Mouse (Mus musculus): ENCODE data around the gene Isl2.

Isl2 gene

GRCm38 (mm10) chr9:55538377-55538776 is at the start of gene Isl2:
TSS of gene Isl2 (plus strand) at chr9:55538672.
- no peak for DNase-seq (ENCODE audit: low spot score in 2 of 2)

GRCm38 (mm10) chr9:55507922-55508321 is 30.6 kb upstream of the Isl2 start:
- no peak for DNase-seq (ENCODE audit: low spot score in 2 of 2)

- no peak for DNase-seq (ENCODE audit: low spot score in 2 of 2)
Observed at GRCm38 (mm10) chr9:55508701-55509100, 29.8 kb upstream of the Isl2 start.

GRCm38 (mm10) chr9:55509731-55510130 is 28.7 kb upstream of the Isl2 start:
- no peak for DNase-seq (ENCODE audit: low spot score in 2 of 2)

- no peak for DNase-seq (ENCODE audit: low spot score in 2 of 2)
Observed at GRCm38 (mm10) chr9:55510651-55511235, 27.7 kb upstream of the Isl2 start.

- DNase-seq (ENCODE audit: low spot score in 2 of 2) = peak in 1 of 2 experiments; percentile 72
Observed at GRCm38 (mm10) chr9:55511521-55511993, 26.9 kb upstream of the Isl2 start.

GRCm38 (mm10) chr9:55512027-55512543 is 26.4 kb upstream of the Isl2 start, which contains the start of gene Etfa:
TSS of gene Etfa (minus strand) at chr9:55512243.
- peak; percentile 88 to 97 for DNase-seq (ENCODE audit: low spot score in 2 of 2)

GRCm38 (mm10) chr9:55525716-55526115 is 12.8 kb upstream of the Isl2 start:
- peak in 1 of 2 experiments; percentile 45 for DNase-seq (ENCODE audit: low spot score in 2 of 2)

- peak; percentile 23 to 71 for DNase-seq (ENCODE audit: low spot score in 2 of 2)
Observed at GRCm38 (mm10) chr9:55535907-55536306, 2.6 kb upstream of the Isl2 start.

GRCm38 (mm10) chr9:55539006-55539405 is 534 bp downstream of the Isl2 start:
- no peak for DNase-seq (ENCODE audit: low spot score in 2 of 2)

- DNase-seq (ENCODE audit: low spot score in 2 of 2) = no peak
Observed at GRCm38 (mm10) chr9:55539661-55540390, 1.4 kb downstream of the Isl2 start.

GRCm38 (mm10) chr9:55540391-55540770 is 1.9 kb downstream of the Isl2 start:
- no peak for DNase-seq (ENCODE audit: low spot score in 2 of 2)

- DNase-seq (ENCODE audit: low spot score in 2 of 2) = peak; percentile 15 to 61
Observed at GRCm38 (mm10) chr9:55540888-55541287, 2.4 kb downstream of the Isl2 start.

GRCm38 (mm10) chr9:55541681-55542365 is 3.4 kb downstream of the Isl2 start:
- DNase-seq (ENCODE audit: low spot score in 2 of 2) = no peak

GRCm38 (mm10) chr9:55542366-55543325 is 4.2 kb downstream of the Isl2 start:
- DNase-seq (ENCODE audit: low spot score in 2 of 2) = no peak

- no peak for DNase-seq (ENCODE audit: low spot score in 2 of 2)
Observed at GRCm38 (mm10) chr9:55543336-55543702, 4.8 kb downstream of the Isl2 start.

GRCm38 (mm10) chr9:55543703-55544401 is 5.4 kb downstream of the Isl2 start:
- peak; percentile 22 to 33 for DNase-seq (ENCODE audit: low spot score in 2 of 2)

- DNase-seq (ENCODE audit: low spot score in 2 of 2) = peak; percentile 19 to 31
Observed at GRCm38 (mm10) chr9:55544861-55545555, 6.5 kb downstream of the Isl2 start.

GRCm38 (mm10) chr9:55545556-55546175 is 7.2 kb downstream of the Isl2 start:
- DNase-seq (ENCODE audit: low spot score in 2 of 2) = no peak

Data from spleen, postnatal 10 days (tissue).